Mouse (Mus musculus) cerebellum, adult 2 months (tissue): ENCODE data around the gene Psmb5.

Experiments used
- CTCF ChIP-seq: fragments of 200-500 bp; IDR thresholded peaks from 2 replicates; pipeline ENCODE4 v1.5.1; 2011; ENCODE audit warnings: low read depth, mild to moderate bottlenecking, control low read depth, low read length, moderate library complexity, borderline replicate concordance; ENCODE audit not compliant: insufficient read depth
- POLR2A ChIP-seq: fragments of 200-500 bp; IDR thresholded peaks from 2 replicates; pipeline ENCODE4 v1.6.1; 2011; ENCODE audit warnings: low read length, control low read depth, borderline replicate concordance; ENCODE audit not compliant: insufficient read depth

DNA sequence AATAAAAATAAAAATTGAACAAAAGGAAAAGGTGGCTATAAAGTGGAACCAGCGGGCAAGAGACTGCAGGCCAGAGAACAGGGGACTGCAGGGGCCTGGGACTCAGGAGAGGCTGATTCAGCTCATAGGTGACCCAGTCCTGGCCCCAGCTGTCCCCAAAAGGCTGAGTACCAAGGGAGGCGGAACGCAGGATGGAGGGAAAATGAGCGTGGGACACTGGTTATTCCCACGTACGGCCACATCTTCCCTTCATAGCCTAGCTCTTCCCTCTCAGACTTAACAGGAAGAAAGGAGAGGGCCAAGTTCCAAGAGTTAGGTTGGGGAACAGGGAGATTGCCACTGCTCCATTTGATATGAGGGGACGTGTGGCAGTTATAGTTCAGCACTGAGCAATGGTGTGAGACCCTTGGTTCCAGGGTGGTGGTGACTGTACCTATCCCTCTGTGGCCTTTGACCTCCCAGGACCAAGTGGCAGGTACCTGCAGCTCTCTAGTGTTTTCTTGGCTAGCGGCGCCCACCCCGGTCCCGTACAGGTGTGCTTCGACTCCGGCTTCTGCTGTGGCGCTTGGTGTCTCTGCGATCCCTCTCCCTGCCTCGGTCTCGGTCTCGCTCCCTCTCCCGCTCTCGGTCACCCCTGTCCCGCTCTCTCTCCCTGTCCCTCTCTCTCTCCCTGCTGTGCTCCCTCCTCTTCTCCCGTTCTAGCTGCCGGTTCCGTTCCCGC is 24.6 kb upstream of the Psmb5 start:
- TF ChIP-seq CTCF (no peak), POLR2A (no peak)
